Mouse (Mus musculus): ENCODE measurements around the gene Ccdc47. TPM values are rescaled to one million over a fixed set of nuclear protein-coding genes. Genes with fewer than 3 reads are reported as not detected.

Ccdc47 gene
- total RNA-seq, 1 experiment: 82.3 TPM

DNA sequence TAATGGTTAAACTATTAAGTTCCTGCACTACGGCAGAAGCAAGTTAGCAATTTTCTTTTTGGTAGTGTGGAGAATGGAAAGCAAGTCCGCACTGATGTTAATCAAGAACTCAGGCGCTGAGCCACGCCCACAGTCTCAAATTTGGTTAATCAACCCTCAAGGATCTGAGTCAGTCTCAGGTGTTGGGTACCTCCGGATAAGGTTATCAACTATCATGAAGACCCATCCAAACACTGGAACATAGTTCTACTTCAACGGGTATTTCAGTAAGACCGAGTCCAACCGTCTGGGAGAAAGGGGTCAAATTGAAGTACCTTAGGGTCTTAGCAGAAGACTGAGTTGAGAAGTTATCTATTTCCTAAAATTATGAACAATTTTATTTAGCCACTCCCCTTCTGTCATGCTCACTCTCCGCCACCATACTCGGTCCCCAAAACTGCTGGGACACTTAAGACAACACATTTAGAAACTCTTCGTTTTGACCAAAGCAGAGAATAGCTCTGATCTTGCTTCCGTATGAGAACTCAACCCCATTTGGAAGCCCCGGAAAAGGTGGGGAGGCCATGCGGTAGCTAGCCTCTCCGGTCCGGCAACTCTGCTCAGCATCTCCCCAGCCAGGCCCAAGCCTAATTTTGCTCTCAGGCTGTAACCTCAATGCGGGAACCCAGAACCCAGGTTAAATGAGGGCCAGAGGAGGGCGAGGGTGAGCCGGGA is 23.3 kb downstream of the Ccdc47 start:
- H3K36me3 ChIP-seq (ENCODE audit: control insufficient read depth, insufficient read depth, low read length, poor library complexity, severe bottlenecking): no peaks in the 10 kb centered on the region
- no peak for DNase-seq (ENCODE audit: low read depth, low spot score)
- 0 out of 2 replicates have a peak overlapping the region, but pooled peaks have one; percentile 12 for H3K27ac ChIP-seq (ENCODE audit: insufficient read depth, low read depth, low read length, poor library complexity, severe bottlenecking)
- H3K9me3 ChIP-seq (ENCODE audit: control insufficient read depth, insufficient read depth, low read depth, low read length): no peaks in the 10 kb centered on the region
- peak overlapping the region; percentile 83 for H3K9ac ChIP-seq (ENCODE audit: insufficient read depth, low read depth, low read length, poor library complexity, severe bottlenecking)
- peaks cover 2% of the 10 kb centered on the region in 2 experiments; a peak in 2 of 4 replicates for H3K4me1 ChIP-seq (ENCODE audit: control insufficient read depth in 2 of 2, insufficient read depth in 2 of 2, low read length in 2 of 2, poor library complexity in 1 of 2)
- TF ChIP-seq HCFC1 (IDR thresholded peaks at IDR 0.05; ENCODE audit: borderline replicate concordance, insufficient read depth, low read length): no peak
- TF ChIP-seq MAFK (IDR thresholded peaks at IDR 0.05; ENCODE audit: insufficient read depth, low read depth, low read length): no peak
- no peak for TF ChIP-seq ZNF384 (IDR thresholded peaks at IDR 0.05; ENCODE audit: low read depth, low read length)
- no peak for TF ChIP-seq ZC3H11A (IDR thresholded peaks at IDR 0.05; ENCODE audit: borderline replicate concordance, low read depth, low read length)
- no peak for TF ChIP-seq CHD2 (IDR thresholded peaks at IDR 0.05; ENCODE audit: low read depth, low read length)
- in situ Hi-C loops (cut with MboI; ENCODE audit: low sequenced_read_pairs in 2 of 2, unreplicated experiment in 2 of 2): no loop called here
- H3K4me3 ChIP-seq (ENCODE audit: insufficient read depth in 1 of 2, low read depth in 1 of 2, low read length in 2 of 2, poor library complexity in 1 of 2, severe bottlenecking in 1 of 2): peak overlapping the region; percentile 76 to 80

GRCm38 (mm10) chr11:106192241-106192640 is 23.9 kb downstream of the Ccdc47 start:
- peaks cover 2% of the 10 kb centered on the region in 2 experiments; a peak in 2 of 4 replicates for H3K4me1 ChIP-seq (ENCODE audit: control insufficient read depth in 2 of 2, insufficient read depth in 2 of 2, low read length in 2 of 2, poor library complexity in 1 of 2)
- H3K9ac ChIP-seq (ENCODE audit: insufficient read depth, low read depth, low read length, poor library complexity, severe bottlenecking): no peak overlapping the region
- TF ChIP-seq ZNF384 (IDR thresholded peaks at IDR 0.05; ENCODE audit: low read depth, low read length): no peak
- TF ChIP-seq HCFC1 (IDR thresholded peaks at IDR 0.05; ENCODE audit: borderline replicate concordance, insufficient read depth, low read length): no peak
- no peak for TF ChIP-seq MAFK (IDR thresholded peaks at IDR 0.05; ENCODE audit: insufficient read depth, low read depth, low read length)
- TF ChIP-seq CHD2 (IDR thresholded peaks at IDR 0.05; ENCODE audit: low read depth, low read length): no peak
- no peak for TF ChIP-seq ZC3H11A (IDR thresholded peaks at IDR 0.05; ENCODE audit: borderline replicate concordance, low read depth, low read length)
- in situ Hi-C loops (cut with MboI; ENCODE audit: low sequenced_read_pairs in 2 of 2, unreplicated experiment in 2 of 2): no loop called here
- no peak for DNase-seq (ENCODE audit: low read depth, low spot score)
- no peak overlapping the region for H3K27ac ChIP-seq (ENCODE audit: insufficient read depth, low read depth, low read length, poor library complexity, severe bottlenecking)
- no peaks in the 10 kb centered on the region for H3K9me3 ChIP-seq (ENCODE audit: control insufficient read depth, insufficient read depth, low read depth, low read length)
- H3K4me3 ChIP-seq (ENCODE audit: insufficient read depth in 1 of 2, low read depth in 1 of 2, low read length in 2 of 2, poor library complexity in 1 of 2, severe bottlenecking in 1 of 2): peak overlapping the region in 1 of 2 experiments; percentile 80; a peak in 1 of 4 replicates
- no peaks in the 10 kb centered on the region for H3K36me3 ChIP-seq (ENCODE audit: control insufficient read depth, insufficient read depth, low read length, poor library complexity, severe bottlenecking)

DNA sequence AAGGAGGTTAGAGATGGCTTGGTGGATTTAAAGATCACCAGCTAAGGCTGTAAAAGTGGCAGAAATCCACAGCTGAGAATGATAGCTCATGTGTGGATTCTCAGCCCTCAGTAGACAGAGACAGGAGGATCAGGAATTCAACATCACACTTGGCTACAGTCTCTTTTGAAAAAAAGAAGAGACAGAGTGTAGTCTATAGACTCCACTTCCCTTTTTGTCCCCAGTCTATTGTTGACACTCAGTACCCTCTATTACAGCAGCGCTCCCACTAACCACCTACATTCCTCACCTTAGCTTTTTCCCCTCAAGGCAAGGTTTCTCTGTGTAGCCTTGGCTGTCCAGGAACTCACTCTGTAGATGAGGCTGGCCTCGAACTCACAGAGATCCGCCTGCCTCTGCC is 24.4 kb downstream of the Ccdc47 start:
- Histone ChIP-seq H3K9me3 (ENCODE audit: control insufficient read depth, insufficient read depth, low read depth, low read length) (no peaks in the 10 kb centered on the region), H3K27ac (ENCODE audit: insufficient read depth, low read depth, low read length, poor library complexity, severe bottlenecking) (no peak overlapping the region), H3K4me1 (ENCODE audit: control insufficient read depth in 2 of 2, insufficient read depth in 2 of 2, low read length in 2 of 2, poor library complexity in 1 of 2) (peaks cover 2% of the 10 kb centered on the region in 2 experiments; a peak in 2 of 4 replicates), H3K9ac (ENCODE audit: insufficient read depth, low read depth, low read length, poor library complexity, severe bottlenecking) (no peak overlapping the region), H3K4me3 (ENCODE audit: insufficient read depth in 1 of 2, low read depth in 1 of 2, low read length in 2 of 2, poor library complexity in 1 of 2, severe bottlenecking in 1 of 2) (no peak overlapping the region), H3K36me3 (ENCODE audit: control insufficient read depth, insufficient read depth, low read length, poor library complexity, severe bottlenecking) (no peaks in the 10 kb centered on the region)
- in situ Hi-C loops (cut with MboI; ENCODE audit: low sequenced_read_pairs in 2 of 2, unreplicated experiment in 2 of 2): no loop called here
- TF ChIP-seq CHD2 (IDR thresholded peaks at IDR 0.05; ENCODE audit: low read depth, low read length) (no peak), MAFK (IDR thresholded peaks at IDR 0.05; ENCODE audit: insufficient read depth, low read depth, low read length) (no peak), ZC3H11A (IDR thresholded peaks at IDR 0.05; ENCODE audit: borderline replicate concordance, low read depth, low read length) (no peak), ZNF384 (IDR thresholded peaks at IDR 0.05; ENCODE audit: low read depth, low read length) (no peak), HCFC1 (IDR thresholded peaks at IDR 0.05; ENCODE audit: borderline replicate concordance, insufficient read depth, low read length) (no peak)
- DNase-seq (ENCODE audit: low read depth, low spot score): no peak

GRCm38 (mm10) chr11:106187326-106187725 is 28.8 kb downstream of the Ccdc47 start:
- no peaks in the 10 kb centered on the region for H3K9me3 ChIP-seq (ENCODE audit: control insufficient read depth, insufficient read depth, low read depth, low read length)
- peaks cover 2% of the 10 kb centered on the region; the same call in 1 of the 2 replicates for H3K36me3 ChIP-seq (ENCODE audit: control insufficient read depth, insufficient read depth, low read length, poor library complexity, severe bottlenecking)
- no peak overlapping the region for H3K9ac ChIP-seq (ENCODE audit: insufficient read depth, low read depth, low read length, poor library complexity, severe bottlenecking)
- H3K4me1 ChIP-seq (ENCODE audit: control insufficient read depth in 2 of 2, insufficient read depth in 2 of 2, low read length in 2 of 2, poor library complexity in 1 of 2): peaks cover 2 to 4% of the 10 kb centered on the region in 2 experiments; a peak in 2 of 4 replicates
- no peak overlapping the region for H3K4me3 ChIP-seq (ENCODE audit: insufficient read depth in 1 of 2, low read depth in 1 of 2, low read length in 2 of 2, poor library complexity in 1 of 2, severe bottlenecking in 1 of 2)
- no peak overlapping the region for H3K27ac ChIP-seq (ENCODE audit: insufficient read depth, low read depth, low read length, poor library complexity, severe bottlenecking)
- in situ Hi-C loops (cut with MboI; ENCODE audit: low sequenced_read_pairs in 2 of 2, unreplicated experiment in 2 of 2): no loop called here
- DNase-seq (ENCODE audit: low read depth, low spot score): no peak
- TF ChIP-seq HCFC1 (IDR thresholded peaks at IDR 0.05; ENCODE audit: borderline replicate concordance, insufficient read depth, low read length) (no peak), ZNF384 (IDR thresholded peaks at IDR 0.05; ENCODE audit: low read depth, low read length) (no peak), CHD2 (IDR thresholded peaks at IDR 0.05; ENCODE audit: low read depth, low read length) (no peak), MAFK (IDR thresholded peaks at IDR 0.05; ENCODE audit: insufficient read depth, low read depth, low read length) (no peak), ZC3H11A (IDR thresholded peaks at IDR 0.05; ENCODE audit: borderline replicate concordance, low read depth, low read length) (no peak)

All from ES-E14 (cell line).